In the genomic region with DNA sequence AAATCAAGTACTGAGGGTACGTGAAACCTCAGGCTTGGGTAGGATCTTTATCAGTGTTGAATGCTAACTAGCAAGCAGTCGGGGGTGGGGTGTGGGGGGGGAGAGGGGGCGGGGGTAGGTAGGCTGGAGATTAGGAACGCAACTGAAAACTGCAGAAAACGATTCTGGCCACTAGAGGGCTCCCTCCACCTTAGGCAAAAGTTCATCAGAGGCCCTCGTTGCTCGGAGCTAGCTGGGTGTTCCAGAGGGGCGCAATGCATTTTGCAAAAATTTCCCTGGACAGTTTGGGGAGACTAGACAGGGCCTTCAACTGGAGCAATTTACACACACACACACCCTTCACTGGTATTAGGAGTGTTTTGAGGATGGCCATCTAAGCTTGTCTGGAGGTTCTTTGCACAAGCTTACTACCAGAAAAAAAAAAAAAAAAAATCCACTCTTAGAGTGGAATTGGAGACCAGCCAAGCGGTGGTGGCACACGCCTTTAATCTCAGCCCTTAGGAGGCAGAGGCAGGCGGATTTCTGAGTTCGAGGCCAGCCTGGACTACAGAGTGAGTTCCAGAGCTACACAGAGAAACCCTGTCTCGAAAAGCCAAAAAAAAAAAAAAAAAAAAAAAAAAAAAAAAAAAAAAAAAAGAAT, we compare ENCODE assay signal across 9 mouse cellular contexts. TPM values are rescaled to one million over a fixed set of nuclear protein-coding genes. Genes with fewer than 3 reads are reported as not detected.
A peak's percentile ranks its signal among the peaks of the same experiment; 100 is the strongest.
DNase-seq lines count a peak whose midpoint lies in the region; ATAC-seq and TF ChIP-seq lines count a peak whose summit lies in the region.
"Had no signal": no experiment of that assay in that cellular context is flagged by ENCODE, and none has a peak within 500 bp of the region (broad histone marks: within the 10 kb centered on the region; RNA-seq: fewer than 3 reads in every experiment).

No protein-coding gene starts in this region.

- POLR2A ChIA-PET in Patski (lab: Charles Lee): interaction anchor here (0.6 to 1.2 kb wide), 2 partner anchors 12 to 32 kb away, joined by 3 to 4 read pairs; no protein-coding TSS in a partner anchor

- CTCF ChIA-PET in Patski (lab: Charles Lee): interaction anchor here (0.9 to 5.1 kb wide), 9 partner anchors 36 to 87 kb away, joined by 3 to 27 read pairs (median 3); no protein-coding TSS in a partner anchor

- H3K27me3 ChIP-seq in Patski: peaks cover 52% of the 10 kb centered on the region

- DNase-seq in CD4-positive helper T cell, adult 2 months (ENCODE audit: low read depth, low spot score): peak; percentile 81
- DNase-seq in Patski (ENCODE audit: low read depth, low spot score): peak; percentile 10
- DNase-seq in cerebellum, postnatal 25 days: peak; percentile 85 to 90
- DNase-seq in layer of hippocampus, adult 2 months (ENCODE audit: low spot score in 2 of 2): peak; percentile 83 to 87
- peak; percentile 83 for DNase-seq in lung, postnatal 14 days
- DNase-seq in right cerebral cortex, postnatal 4 days: peak; percentile 79

- ATAC-seq in Patski: no peak
- ATAC-seq in granulocyte monocyte progenitor cell, adult 5-6 weeks (replicated peaks; ENCODE audit: poor library complexity, severe bottlenecking): peak; percentile 52
- ATAC-seq in megakaryocyte-erythroid progenitor cell, adult 5-6 weeks (replicated peaks; ENCODE audit: low FRiP score, low TSS enrichment, poor library complexity, severe bottlenecking): no peak

- H3K4me3 ChIP-seq in layer of hippocampus, adult 2 months: no peak overlapping the region

- TF ChIP-seq CTCF in Patski (IDR thresholded peaks at IDR 0.05): peak; percentile 81
- peak; percentile 80 for TF ChIP-seq CTCF in layer of hippocampus, adult 2 months (conservative IDR thresholded peaks at IDR 0.05)

- no peak overlapping the region for H3K27ac ChIP-seq in layer of hippocampus, adult 2 months
- H3K27ac ChIP-seq: macrophage had no signal

- in situ Hi-C loops in Patski (cut with MboI; ENCODE audit: low pct_unique_long_range_greater_than_20kb): loop anchor here (5.0 to 10.0 kb wide), 3 partner anchors 67 to 295 kb away; partner anchors contain the start of gene Emilin1

RNA-seq across cellular contexts. Expression of gene Dpysl5, which starts 1.5 kb away (rescaled TPM):
- polyA plus RNA-seq in Patski (2021): 0.31 TPM
- not detected in 2 replicates for total RNA-seq in granulocyte monocyte progenitor cell, adult 5-6 weeks (2014; fragmentation: Nextera tagmentation)
- total RNA-seq in granulocyte monocyte progenitor cell, adult 5-6 weeks (2017): not detected in 2 replicates
- 10 to 100 TPM; 30.1 to 30.7 TPM for total RNA-seq in layer of hippocampus, adult 2 months (2021)
- total RNA-seq in megakaryocyte-erythroid progenitor cell, adult 5-6 weeks (2014; fragmentation: Nextera tagmentation): not detected in 2 replicates
- not detected in 2 replicates for total RNA-seq in megakaryocyte-erythroid progenitor cell, adult 5-6 weeks (2017)
- polyA plus RNA-seq: macrophage had no signal

RNA-seq across cellular contexts. Expression of gene Cenpa, which starts 43.3 kb away (rescaled TPM):
- polyA plus RNA-seq in Patski (2021): 106 TPM
- total RNA-seq in granulocyte monocyte progenitor cell, adult 5-6 weeks (2014; fragmentation: Nextera tagmentation): 78.6 and 110 TPM in 2 replicates
- 84.8 and 124 TPM in 2 replicates for total RNA-seq in granulocyte monocyte progenitor cell, adult 5-6 weeks (2017)
- 1 to 10 TPM; 3.7 to 7.1 TPM for total RNA-seq in layer of hippocampus, adult 2 months (2021)
- total RNA-seq in megakaryocyte-erythroid progenitor cell, adult 5-6 weeks (2014; fragmentation: Nextera tagmentation): 337 and 377 TPM in 2 replicates
- 136 and 144 TPM in 2 replicates for total RNA-seq in megakaryocyte-erythroid progenitor cell, adult 5-6 weeks (2017)

Comparison
In these comparisons a context has a peak if more than half of its experiments do, and no peak if none do; other contexts are left out.
1. DNase-seq: peak in every context shown above with its lines; median percentile 88 in cerebellum, postnatal 25 days; 85 in layer of hippocampus, adult 2 months; 83 in lung, postnatal 14 days; 81 in CD4-positive helper T cell, adult 2 months; 79 in right cerebral cortex, postnatal 4 days; 10 in Patski.
2. RNA of gene Dpysl5, which starts 1.5 kb away (total RNA-seq): 30.1 to 30.7 TPM in layer of hippocampus, adult 2 months; not detected in granulocyte monocyte progenitor cell, adult 5-6 weeks and not detected in megakaryocyte-erythroid progenitor cell, adult 5-6 weeks; every median in the first group is over 10 times any median in the second.
3. RNA of gene Cenpa, which starts 43.3 kb away (total RNA-seq): 136 to 377 TPM in megakaryocyte-erythroid progenitor cell, adult 5-6 weeks and 78.6 to 124 TPM in granulocyte monocyte progenitor cell, adult 5-6 weeks; 3.7 to 7.1 TPM in layer of hippocampus, adult 2 months; every median in the first group is over 4 times any median in the second.